Mouse (Mus musculus): ENCODE measurements at regions not wholly inside any gene's neighbourhood (a gene's known extent, or its start where the extent isn't known, plus 50 kb on each side); places are given as distances from the start of the nearest gene placed in this dataset.

GRCm38 (mm10) chr9:41697611-41698467, 426.3 kb downstream of the Sorl1 start:
- DNase-seq (ENCODE audit: low spot score in 2 of 2): no peak

- DNase-seq (ENCODE audit: low spot score in 2 of 2): no peak
Observed at GRCm38 (mm10) chr9:41697160-41697559, 426.9 kb downstream of the Sorl1 start.

- DNase-seq (ENCODE audit: low spot score in 2 of 2): no peak
Observed at GRCm38 (mm10) chr9:41682911-41683310, 441.2 kb downstream of the Sorl1 start.

GRCm38 (mm10) chr9:41675656-41676055, 448.4 kb downstream of the Sorl1 start:
- no peak for DNase-seq (ENCODE audit: low spot score in 2 of 2)

- no peak for DNase-seq (ENCODE audit: low spot score in 2 of 2)
Observed at GRCm38 (mm10) chr9:41672958-41673357, 451.1 kb downstream of the Sorl1 start.

- DNase-seq (ENCODE audit: low spot score in 2 of 2): no peak
Observed at GRCm38 (mm10) chr9:41668741-41669140, 455.4 kb downstream of the Sorl1 start.

GRCm38 (mm10) chr9:41665000-41665685, 459.0 kb downstream of the Sorl1 start:
- no peak for DNase-seq (ENCODE audit: low spot score in 2 of 2)

GRCm38 (mm10) chr9:41660576-41660975, 463.5 kb downstream of the Sorl1 start:
- no peak for DNase-seq (ENCODE audit: low spot score in 2 of 2)

- DNase-seq (ENCODE audit: low spot score in 2 of 2): no peak
Observed at GRCm38 (mm10) chr9:41660011-41660410, 464.1 kb downstream of the Sorl1 start.

- no peak for DNase-seq (ENCODE audit: low spot score in 2 of 2)
Observed at GRCm38 (mm10) chr9:41631564-41632205, 470.2 kb upstream of the Ubash3b start.

- DNase-seq (ENCODE audit: low spot score in 2 of 2): no peak
Observed at GRCm38 (mm10) chr9:41621341-41621740, 459.8 kb upstream of the Ubash3b start.

- DNase-seq (ENCODE audit: low spot score in 2 of 2): no peak
Observed at GRCm38 (mm10) chr9:41614002-41614401, 452.5 kb upstream of the Ubash3b start.

GRCm38 (mm10) chr9:41612802-41613550, 451.5 kb upstream of the Ubash3b start:
- DNase-seq (ENCODE audit: low spot score in 2 of 2): no peak

- no peak for DNase-seq (ENCODE audit: low spot score in 2 of 2)
Observed at GRCm38 (mm10) chr9:41612452-41612795, 450.9 kb upstream of the Ubash3b start.

GRCm38 (mm10) chr9:41611534-41612451, 450.3 kb upstream of the Ubash3b start:
- DNase-seq (ENCODE audit: low spot score in 2 of 2): no peak

GRCm38 (mm10) chr9:41610347-41610746, 448.9 kb upstream of the Ubash3b start:
- no peak for DNase-seq (ENCODE audit: low spot score in 2 of 2)

- no peak for DNase-seq (ENCODE audit: low spot score in 2 of 2)
Observed at GRCm38 (mm10) chr9:41606136-41606535, 444.6 kb upstream of the Ubash3b start.

- DNase-seq (ENCODE audit: low spot score in 2 of 2): no peak
Observed at GRCm38 (mm10) chr9:41604916-41605315, 443.4 kb upstream of the Ubash3b start.

GRCm38 (mm10) chr9:41600778-41601177, 439.3 kb upstream of the Ubash3b start:
- no peak for DNase-seq (ENCODE audit: low spot score in 2 of 2)

GRCm38 (mm10) chr9:41599874-41600273, 438.4 kb upstream of the Ubash3b start:
- no peak for DNase-seq (ENCODE audit: low spot score in 2 of 2)

GRCm38 (mm10) chr9:41595749-41596148, 434.3 kb upstream of the Ubash3b start:
- DNase-seq (ENCODE audit: low spot score in 2 of 2): no peak

Measured in urinary bladder, postnatal 36 days (tissue).